Mouse (Mus musculus) kidney, embryonic 16.5 days (tissue): Measurements from ENCODE around the gene Dlg2. TPM values are rescaled to one million over a fixed set of nuclear protein-coding genes. Genes with fewer than 3 reads are reported as not detected.

ENCODE experiments used
- ATAC-seq: fragments of 200-750 bp; cut with Nextera tagmentation; 2 replicates; pipeline ENCODE4 v1.8.0; 2017; ENCODE audit warnings: moderate TSS enrichment; ENCODE audit not compliant: low FRiP score, low TSS enrichment
- H3K27ac ChIP-seq: fragments of 300-500 bp; sonication (generic); 2 replicates; pipeline ENCODE4 v1.5.1; 2014; ENCODE audit warnings: low read length
- H3K27me3 ChIP-seq: fragments of 300-500 bp; sonication (generic); 2 replicates; pipeline ENCODE4 v1.6.1; 2014; ENCODE audit warnings: low read length, control low read depth, mixed read lengths; ENCODE audit not compliant: insufficient read depth
- H3K36me3 ChIP-seq: fragments of 300-500 bp; sonication (generic); 2 replicates; pipeline ENCODE4 v1.6.1; 2014; ENCODE audit warnings: low read length, control low read depth, mixed read lengths; ENCODE audit not compliant: insufficient read depth
- H3K4me1 ChIP-seq: fragments of 300-500 bp; sonication (generic); 2 replicates; pipeline ENCODE4 v1.6.1; 2014; ENCODE audit warnings: low read length, control low read depth, mixed read lengths; ENCODE audit not compliant: insufficient read depth
- H3K4me2 ChIP-seq: fragments of 300-500 bp; sonication (generic); replicated peaks from 2 replicates; pipeline ENCODE4 v1.6.1; 2014; ENCODE audit warnings: low read depth, low read length
- H3K4me3 ChIP-seq: fragments of 300-500 bp; sonication (generic); 2 replicates; pipeline ENCODE4 v1.5.1; 2014; ENCODE audit warnings: mild to moderate bottlenecking, low read length
- H3K9ac ChIP-seq: fragments of 300-500 bp; sonication (generic); replicated peaks from 2 replicates; pipeline ENCODE4 v1.6.1; 2014; ENCODE audit warnings: low read length
- H3K9me3 ChIP-seq: fragments of 300-500 bp; sonication (generic); 2 replicates; pipeline ENCODE4 v1.6.1; 2016; ENCODE audit warnings: low read length, control low read depth
- WGBS: fragments of 180-500 bp; shearing (Covaris S2); extraction: QIAGEN DNeasy Blood & Tissue Kit; methylation state at CpG from one replicate; pipeline ENCODE4 v1.1.7; 2014; 5-methylcytosine and 5-hydroxymethylcytosine counted together
- polyA plus RNA-seq: library from polyadenylated mRNA; unstranded; fragments of >200 nt; fragmentation: Nextera tagmentation; extraction: Ambion mirVana; gene quantifications from 2 replicates; pipeline ENCODE4 v1.2.1, GENCODE M21; 2015

The Dlg2 gene
- polyA plus RNA-seq, 1 experiment from 2014 or later, result 1.0 TPM

DNA sequence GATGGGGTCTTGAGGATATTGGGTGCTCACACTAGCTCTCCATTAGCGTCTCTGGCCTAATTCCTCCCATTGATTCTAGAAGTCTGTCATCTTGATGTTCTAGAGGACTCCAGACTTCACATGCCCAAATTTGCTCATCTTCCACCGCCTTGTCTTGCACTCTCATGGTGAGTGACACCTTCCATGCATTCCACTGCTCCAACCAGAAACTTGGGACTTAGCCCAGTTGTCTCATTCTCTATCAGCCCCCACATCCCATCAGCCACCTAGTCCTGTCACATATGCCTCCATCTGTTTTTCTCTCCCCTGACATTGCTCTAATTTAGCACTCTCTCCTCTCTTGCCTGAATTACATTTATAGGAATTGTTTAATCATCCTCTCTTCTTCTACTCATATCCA is 938.3 kb downstream of the Dlg2 start:
- WGBS, result 89% methylated on average over 2 of the region's 2 CpGs

DNA sequence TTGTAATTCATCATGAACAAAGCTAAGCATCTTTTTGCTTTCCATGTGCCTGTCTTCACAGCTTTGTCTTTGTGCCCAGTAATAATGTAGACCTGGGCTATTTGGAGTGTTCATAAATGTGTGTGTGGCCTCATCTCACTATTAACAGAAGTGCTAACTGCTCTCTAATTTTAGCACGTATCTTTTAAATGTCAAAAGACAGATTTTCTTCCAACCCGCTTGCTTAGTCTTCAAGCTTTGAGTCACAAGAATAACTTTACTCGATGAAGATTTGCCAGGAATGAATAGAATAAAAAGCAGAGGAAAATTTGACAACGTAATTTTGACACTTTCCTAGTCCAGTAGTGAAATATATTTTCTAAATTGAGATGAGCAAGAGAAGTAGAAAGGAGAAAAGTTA is 943.7 kb downstream of the Dlg2 start:
- Histone ChIP-seq H3K27ac (no peak overlapping the region), H3K4me1 (no peaks in the 10 kb centered on the region), H3K27me3 (no peaks in the 10 kb centered on the region), H3K4me2 (no peak overlapping the region), H3K9ac (no peak overlapping the region), H3K4me3 (no peak overlapping the region), H3K36me3 (no peaks in the 10 kb centered on the region), H3K9me3 (no peaks in the 10 kb centered on the region)
- 87% methylated on average over 4 of the region's 4 CpGs for WGBS
- ATAC-seq, result no peak

More for the DNA sequence above, 938.3 kb downstream of the Dlg2 start:
- no peaks in the 10 kb centered on the region for H3K36me3 ChIP-seq
- no peaks in the 10 kb centered on the region for H3K4me1 ChIP-seq
- H3K4me2 ChIP-seq, result no peak overlapping the region
- no peaks in the 10 kb centered on the region for H3K9me3 ChIP-seq
- H3K9ac ChIP-seq, result no peak overlapping the region
- H3K4me3 ChIP-seq, result no peak overlapping the region
- H3K27me3 ChIP-seq, result no peaks in the 10 kb centered on the region
- no peak overlapping the region for H3K27ac ChIP-seq
- no peak for ATAC-seq

DNA sequence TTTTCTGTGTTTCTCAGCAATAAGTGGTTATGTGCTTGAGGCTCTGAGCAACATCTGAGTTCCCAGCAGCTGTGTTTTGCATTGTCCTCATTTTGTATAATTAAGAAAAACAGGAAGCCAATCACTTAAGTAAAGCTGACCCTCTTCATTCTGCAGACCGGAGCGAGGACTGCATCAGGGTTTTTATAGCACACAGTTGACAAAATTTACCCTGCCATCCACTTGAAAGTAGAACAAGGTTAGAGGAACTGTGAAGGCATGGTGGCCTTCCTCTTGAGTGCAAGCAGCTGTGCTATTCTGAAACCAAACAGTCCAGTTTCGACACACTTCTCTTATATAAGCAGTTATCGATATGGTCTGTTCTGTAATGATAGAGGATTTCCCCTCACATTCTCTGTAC is 947.3 kb downstream of the Dlg2 start:
- Histone ChIP-seq H3K4me1 (no peaks in the 10 kb centered on the region), H3K27me3 (no peaks in the 10 kb centered on the region), H3K36me3 (no peaks in the 10 kb centered on the region), H3K27ac (no peak overlapping the region), H3K4me3 (no peak overlapping the region), H3K9ac (no peak overlapping the region), H3K4me2 (no peak overlapping the region), H3K9me3 (no peaks in the 10 kb centered on the region)
- no peak for ATAC-seq
- 62% methylated on average over 4 of the region's 4 CpGs for WGBS

DNA sequence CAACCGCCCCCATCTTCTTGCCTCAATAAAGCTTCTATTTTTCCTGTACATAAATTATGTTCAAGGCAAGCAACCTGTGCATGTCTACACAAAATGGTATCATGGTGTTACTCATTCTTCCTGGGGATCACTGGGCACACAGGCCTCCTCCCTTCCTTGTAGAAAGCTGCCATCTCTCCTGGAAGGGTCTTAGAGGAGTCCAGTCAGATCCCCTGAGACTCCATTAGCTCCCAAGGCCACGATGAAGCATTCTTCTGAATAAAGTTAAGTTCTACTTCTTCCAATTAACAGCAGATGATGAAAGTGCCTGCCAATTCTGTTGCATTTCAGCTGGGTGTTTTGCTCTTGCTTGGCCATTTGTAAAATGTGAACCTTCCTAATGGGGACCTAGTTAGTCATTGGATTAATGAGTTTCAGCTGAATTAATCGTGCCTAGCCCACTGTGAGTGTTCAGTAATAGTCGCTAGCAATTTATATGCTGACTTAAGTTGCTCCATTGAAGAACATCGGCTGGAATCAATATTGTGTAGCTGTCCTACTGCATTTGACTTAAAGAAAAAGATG is 953.3 kb downstream of the Dlg2 start:
- H3K27me3 ChIP-seq, result no peaks in the 10 kb centered on the region
- H3K4me1 ChIP-seq, result no peaks in the 10 kb centered on the region
- no peak overlapping the region for H3K27ac ChIP-seq
- 60% methylated on average over 5 of the region's 5 CpGs for WGBS
- no peak for ATAC-seq
- H3K36me3 ChIP-seq, result no peaks in the 10 kb centered on the region
- H3K9ac ChIP-seq, result no peak overlapping the region
- no peaks in the 10 kb centered on the region for H3K9me3 ChIP-seq
- no peak overlapping the region for H3K4me3 ChIP-seq
- no peak overlapping the region for H3K4me2 ChIP-seq

DNA sequence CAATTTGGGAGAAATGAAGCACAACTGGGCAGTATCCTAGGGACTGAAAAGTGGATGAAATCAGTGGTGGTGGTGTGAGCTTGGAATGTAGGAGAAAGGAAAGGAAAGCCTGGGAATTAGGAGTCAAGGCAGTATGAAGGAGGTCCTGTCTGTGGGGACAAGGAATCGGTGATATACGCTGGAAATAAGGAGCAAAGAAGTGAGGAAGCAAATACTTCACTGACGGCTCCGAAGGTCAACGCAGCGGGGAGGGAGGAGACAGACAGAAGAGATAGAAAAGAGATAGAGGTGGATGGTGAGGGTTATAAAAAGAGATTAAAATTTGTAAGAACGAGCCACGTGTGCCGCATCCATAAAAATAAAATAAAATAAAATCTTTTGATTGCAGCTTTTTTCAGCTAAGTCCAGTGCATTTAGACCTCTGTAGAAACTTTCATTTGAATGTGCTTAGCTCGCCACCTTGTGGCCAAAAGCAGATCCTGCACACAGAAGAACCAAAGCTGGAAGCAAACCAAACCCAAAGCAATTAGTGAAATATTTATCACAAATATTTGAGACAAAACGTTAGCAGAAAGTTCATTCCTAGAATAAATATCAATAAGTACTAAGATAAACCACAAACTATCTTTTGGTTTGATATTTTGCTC is 955.2 kb downstream of the Dlg2 start:
- no peaks in the 10 kb centered on the region for H3K9me3 ChIP-seq
- ATAC-seq, result no peak; the same call in 1 of the 2 replicates
- H3K27me3 ChIP-seq, result no peaks in the 10 kb centered on the region
- H3K36me3 ChIP-seq, result no peaks in the 10 kb centered on the region
- no peak overlapping the region for H3K9ac ChIP-seq
- H3K27ac ChIP-seq, result no peak overlapping the region
- no peak overlapping the region for H3K4me3 ChIP-seq
- H3K4me2 ChIP-seq, result no peak overlapping the region
- 41% methylated on average over 11 of the region's 11 CpGs for WGBS
- no peaks in the 10 kb centered on the region for H3K4me1 ChIP-seq

DNA sequence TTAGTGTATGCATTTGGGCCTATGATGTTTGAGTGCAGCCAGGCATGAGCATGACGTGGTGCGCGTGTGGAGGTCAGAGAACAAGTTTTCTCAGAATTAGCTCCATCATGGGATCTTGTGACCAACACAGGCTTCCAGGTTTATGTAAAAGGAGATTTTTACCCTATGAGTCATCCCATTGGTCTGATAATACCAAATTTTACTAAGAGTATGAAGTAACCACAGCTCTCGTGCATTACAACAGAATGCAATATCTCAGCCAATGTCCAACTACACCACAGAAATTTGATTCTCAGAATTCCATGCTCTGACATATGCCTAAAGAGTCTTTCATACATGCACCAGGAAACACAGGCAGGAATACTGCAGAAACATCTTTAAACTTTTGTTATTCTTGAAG is 956.1 kb downstream of the Dlg2 start:
- 89% methylated on average over 4 of the region's 4 CpGs for WGBS
- H3K9ac ChIP-seq, result no peak overlapping the region

DNA sequence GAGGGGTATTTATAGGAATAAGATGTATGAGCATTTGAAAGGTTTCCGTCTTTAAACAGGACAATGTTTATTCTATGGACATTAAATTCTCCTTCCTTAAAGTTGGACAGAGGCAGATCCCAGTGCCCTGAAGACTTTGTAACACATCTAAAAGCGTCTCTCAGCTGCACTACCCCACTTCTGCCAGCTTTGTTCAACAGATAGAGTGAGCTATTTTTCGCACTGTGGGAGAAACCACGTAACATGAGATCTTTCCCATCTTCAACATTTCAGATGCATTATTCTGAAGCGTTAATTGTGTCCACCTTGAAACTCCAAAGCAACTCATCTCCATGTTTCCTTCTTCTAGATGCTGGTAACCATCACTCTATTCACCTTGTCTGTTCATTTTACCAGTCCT is 958.3 kb downstream of the Dlg2 start:
- Histone ChIP-seq H3K9ac (no peak overlapping the region), H3K27ac (no peak overlapping the region), H3K36me3 (no peaks in the 10 kb centered on the region), H3K4me1 (no peaks in the 10 kb centered on the region), H3K9me3 (no peaks in the 10 kb centered on the region), H3K27me3 (no peaks in the 10 kb centered on the region), H3K4me2 (no peak overlapping the region), H3K4me3 (no peak overlapping the region)
- 78% methylated on average over 5 of the region's 5 CpGs for WGBS
- ATAC-seq, result no peak

More for the DNA sequence above, 956.1 kb downstream of the Dlg2 start:
- no peak overlapping the region for H3K27ac ChIP-seq
- H3K36me3 ChIP-seq, result no peaks in the 10 kb centered on the region
- no peak overlapping the region for H3K4me3 ChIP-seq
- no peaks in the 10 kb centered on the region for H3K4me1 ChIP-seq
- no peaks in the 10 kb centered on the region for H3K9me3 ChIP-seq
- no peak overlapping the region for H3K4me2 ChIP-seq
- no peaks in the 10 kb centered on the region for H3K27me3 ChIP-seq
- no peak for ATAC-seq

DNA sequence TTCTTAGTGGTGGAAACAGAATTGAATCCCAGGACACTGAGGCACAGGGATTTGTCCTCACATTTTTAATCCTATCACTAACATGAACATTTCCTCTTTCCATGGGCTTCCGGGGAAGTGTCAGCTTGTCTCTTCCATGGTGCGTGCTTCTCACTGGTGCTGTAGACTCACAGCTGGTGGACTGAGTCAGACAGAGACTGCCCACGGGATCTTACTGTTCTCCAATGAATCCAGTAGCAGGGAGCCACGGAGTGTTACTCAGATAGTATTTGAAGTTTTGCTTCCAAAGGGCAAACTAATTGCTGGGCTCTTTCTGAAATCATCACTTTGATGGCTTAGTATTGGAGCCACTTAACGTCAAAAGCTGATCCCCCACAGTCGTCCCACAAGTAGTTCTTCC is 963.9 kb downstream of the Dlg2 start:
- Histone ChIP-seq H3K36me3 (no peaks in the 10 kb centered on the region), H3K4me2 (no peak overlapping the region)

DNA sequence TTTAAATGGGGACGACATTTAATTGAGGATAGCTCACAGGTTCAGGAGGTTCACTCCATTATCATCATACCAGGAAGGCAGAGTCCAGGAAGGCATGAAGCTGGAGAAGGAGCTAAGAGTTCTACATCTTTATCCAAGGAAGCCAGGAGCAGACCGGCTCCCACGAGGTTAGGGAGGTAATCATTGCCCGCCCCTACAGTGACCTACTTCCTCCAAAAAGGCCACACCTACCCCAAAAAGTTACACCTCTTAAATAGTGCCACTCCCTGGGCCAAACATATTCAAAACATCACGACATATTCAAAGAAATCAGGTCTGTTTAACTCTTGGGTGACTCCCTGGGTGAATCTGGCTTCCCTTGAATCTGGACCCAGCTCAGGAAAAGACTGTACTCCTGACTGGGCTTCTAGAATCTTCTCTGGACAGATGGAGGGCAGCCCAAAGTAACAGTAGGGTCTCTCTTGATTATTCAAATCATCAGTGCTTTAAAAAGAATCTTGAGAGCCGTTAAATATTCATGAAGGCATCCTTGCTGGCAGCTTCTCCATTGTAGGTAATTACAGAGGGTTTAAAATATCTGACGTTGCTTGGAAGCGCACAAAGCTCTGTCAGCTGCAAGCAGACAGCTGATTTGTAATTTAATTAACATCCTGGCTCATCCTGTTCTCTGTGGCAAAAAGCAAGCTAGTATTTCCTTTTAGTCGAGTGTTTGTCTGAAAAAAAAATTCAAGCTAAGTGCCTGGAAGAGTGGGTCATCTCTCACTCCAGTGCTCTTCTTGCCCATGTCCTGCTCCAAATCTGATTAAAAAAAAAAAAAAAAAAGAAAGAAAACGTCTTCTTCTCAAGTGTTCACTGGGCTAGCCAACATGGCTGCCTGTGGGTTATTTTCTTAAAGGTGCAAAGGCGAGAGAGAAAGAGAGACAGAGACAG is 966.2 kb downstream of the Dlg2 start:
- no peak for ATAC-seq
- no peaks in the 10 kb centered on the region for H3K9me3 ChIP-seq
- no peak overlapping the region for H3K27ac ChIP-seq
- H3K9ac ChIP-seq, result no peak overlapping the region
- H3K4me1 ChIP-seq, result no peaks in the 10 kb centered on the region
- no peak overlapping the region for H3K4me3 ChIP-seq
- H3K36me3 ChIP-seq, result no peaks in the 10 kb centered on the region
- H3K4me2 ChIP-seq, result no peak overlapping the region
- no peaks in the 10 kb centered on the region for H3K27me3 ChIP-seq
- WGBS, result 67% methylated on average over 11 of the region's 11 CpGs

More for the DNA sequence above, 963.9 kb downstream of the Dlg2 start:
- Histone ChIP-seq H3K27ac (no peak overlapping the region), H3K9me3 (no peaks in the 10 kb centered on the region), H3K27me3 (no peaks in the 10 kb centered on the region), H3K4me3 (no peak overlapping the region), H3K9ac (no peak overlapping the region), H3K4me1 (no peaks in the 10 kb centered on the region)
- 78% methylated on average over 6 of the region's 6 CpGs for WGBS
- ATAC-seq, result no peak

DNA sequence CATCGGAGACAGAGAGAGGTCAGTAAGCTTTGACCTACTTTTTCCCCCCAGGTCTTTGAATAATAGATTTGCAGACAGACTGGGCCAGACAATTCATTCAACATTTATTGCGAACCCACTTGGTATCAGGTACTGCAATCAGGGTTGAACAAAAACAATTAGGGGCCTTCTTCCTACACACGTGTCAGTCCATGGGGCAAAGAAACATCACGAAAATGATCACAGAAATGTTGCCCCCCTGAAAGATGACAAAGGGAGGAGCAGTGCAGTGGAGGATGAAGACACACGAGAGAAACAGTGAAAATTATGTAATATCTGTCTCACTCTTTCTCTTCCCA is 966.9 kb downstream of the Dlg2 start:
- Histone ChIP-seq H3K27me3 (no peaks in the 10 kb centered on the region), H3K9ac (no peak overlapping the region), H3K27ac (no peak overlapping the region), H3K4me1 (no peaks in the 10 kb centered on the region), H3K4me3 (no peak overlapping the region), H3K4me2 (no peak overlapping the region), H3K9me3 (no peaks in the 10 kb centered on the region), H3K36me3 (no peaks in the 10 kb centered on the region)
- WGBS, result 83% methylated on average over 5 of the region's 5 CpGs
- no peak for ATAC-seq
